Mouse (Mus musculus): ENCODE data around the gene Crygn.

DNA sequence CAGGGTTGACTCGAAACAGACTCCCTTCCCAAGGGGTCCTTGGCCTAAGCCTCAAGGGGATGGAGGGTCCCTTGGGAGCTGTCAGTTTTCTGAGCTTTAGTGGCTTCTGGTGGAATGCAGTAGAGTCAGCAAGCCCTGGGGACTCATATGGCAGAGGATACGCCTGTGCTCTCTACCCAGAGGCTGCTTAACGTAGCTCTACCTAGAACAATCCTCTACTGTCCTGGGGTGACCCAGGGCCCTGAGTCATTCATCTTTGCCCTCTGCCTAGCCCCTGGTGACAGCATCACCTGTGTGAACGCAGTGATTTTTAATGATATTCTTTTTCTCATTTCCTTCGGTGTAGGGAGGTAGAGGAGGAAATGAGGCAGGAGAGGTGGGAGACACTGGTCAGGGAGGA is 8.1 kb downstream of the Crygn start:
- TF ChIP-seq CTCF (conservative IDR thresholded peaks at IDR 0.05 in 1 of 2, IDR thresholded peaks at IDR 0.05 in 1 of 2; ENCODE audit: low read depth in 2 of 2, low read length in 2 of 2) = no peak
- no peak for TF ChIP-seq POLR2A (IDR thresholded peaks at IDR 0.05; ENCODE audit: low read depth, low read length)
- TF ChIP-seq MYC (IDR thresholded peaks at IDR 0.05; ENCODE audit: low read depth, low read length) = no peak
